Mouse (Mus musculus) cerebral cortex, adult 2 months (tissue): Measurements from ENCODE around the gene Rhox1.

Source experiments
- WGBS: fragments of 180-500 bp; shearing (Covaris S2); methylation state at CpG from one replicate; pipeline ENCODE4 v1.1.7; 2018; 5-methylcytosine and 5-hydroxymethylcytosine counted together

Gene Rhox1

DNA sequence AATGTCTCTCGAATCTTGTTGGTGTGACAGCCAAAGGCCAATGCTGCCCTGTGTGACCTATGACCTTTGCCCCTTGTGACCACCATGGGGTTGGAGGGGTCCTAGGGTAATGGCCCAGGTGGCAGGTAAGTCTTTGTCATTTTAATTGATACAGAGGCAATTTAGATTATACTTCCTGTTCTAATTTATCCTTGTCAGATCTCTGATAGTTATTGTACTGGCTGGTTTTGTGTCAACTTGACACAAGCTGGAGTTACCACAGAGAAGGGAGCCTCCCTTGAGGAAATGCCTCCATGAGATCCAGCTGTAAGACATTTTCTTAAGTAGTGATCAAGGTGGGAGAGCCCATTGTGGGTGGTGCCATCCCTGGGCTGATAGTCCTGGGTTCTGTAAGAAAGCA lies at the start of gene Rhox1:
Rhox1 (minus strand) TSS at position 101 of the 400 bp plus-strand sequence.
- WGBS = 64% methylated on average over 1 of the region's 1 CpGs

DNA sequence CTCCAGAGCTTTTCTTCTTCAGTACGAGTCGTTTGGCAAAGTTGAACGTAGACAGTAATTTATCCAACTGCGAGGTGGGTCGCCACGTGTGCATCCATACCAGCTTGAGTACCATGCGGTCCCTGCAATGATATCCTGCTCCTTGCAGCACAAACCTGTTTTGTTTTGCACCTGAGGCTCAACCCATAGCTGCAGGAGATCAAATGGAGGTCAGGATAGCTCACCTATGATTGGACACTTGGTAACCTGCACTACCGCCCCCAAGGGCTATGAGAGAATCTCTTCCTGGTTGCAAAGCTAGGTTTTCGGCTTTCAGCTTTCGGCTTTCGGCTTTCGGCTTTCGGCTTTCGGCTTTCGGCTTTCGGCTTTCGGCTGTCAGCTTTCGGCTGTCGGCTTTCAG lies 43.0 kb upstream of the Rhox1 start, which contains the start of gene Rhox4a:
Rhox4a (plus strand) TSS at position 301 of the 400 bp plus-strand sequence.
- 97% methylated on average over 11 of the region's 19 CpGs for WGBS

DNA sequence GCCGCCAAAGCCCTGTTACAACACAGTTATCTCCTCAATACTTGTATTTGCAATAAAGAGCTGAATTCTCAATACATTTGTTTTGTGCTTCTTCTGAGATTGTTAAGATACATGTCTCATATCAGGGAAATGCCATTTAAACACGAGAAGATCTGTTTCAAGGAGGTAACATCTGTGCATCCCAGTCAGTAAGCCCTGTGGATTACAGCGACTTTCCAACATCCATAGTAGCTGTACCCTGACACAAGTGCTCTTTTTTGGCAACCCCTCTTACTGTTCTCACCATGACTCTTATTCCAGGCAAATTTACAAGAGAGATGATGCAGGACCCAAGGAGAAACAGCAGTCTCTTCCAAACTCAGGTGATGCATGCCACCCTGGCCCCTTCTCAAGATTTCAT lies 27.6 kb upstream of the Rhox1 start, which contains the start of gene Rhox3a:
Rhox3a (plus strand) TSS at position 301 of the 400 bp plus-strand sequence.
- 100% methylated on average over 1 of the region's 3 CpGs for WGBS

DNA sequence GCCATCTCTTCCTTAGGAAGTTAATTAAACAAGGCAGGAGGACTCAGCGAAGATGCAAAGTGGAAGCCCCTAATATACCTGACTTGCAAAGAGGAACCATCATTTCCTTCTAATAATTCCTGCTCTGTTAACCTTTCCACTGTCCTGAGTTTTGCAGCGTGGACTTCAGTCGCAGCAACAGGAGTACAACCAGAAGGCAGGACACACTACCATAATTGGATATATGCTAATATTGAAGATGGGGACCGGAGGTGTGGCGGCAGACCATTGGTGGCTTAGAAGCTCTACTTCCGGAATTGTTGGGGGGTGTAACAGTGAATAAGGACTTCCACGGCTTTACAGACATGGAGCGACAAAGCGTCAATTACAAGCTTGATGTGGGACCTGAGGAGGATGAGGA lies 22.6 kb upstream of the Rhox1 start, which contains the start of gene Rhox2a:
Rhox2a (plus strand) TSS at position 301 of the 400 bp plus-strand sequence.
- WGBS = 92% methylated on average over 2 of the region's 9 CpGs

DNA sequence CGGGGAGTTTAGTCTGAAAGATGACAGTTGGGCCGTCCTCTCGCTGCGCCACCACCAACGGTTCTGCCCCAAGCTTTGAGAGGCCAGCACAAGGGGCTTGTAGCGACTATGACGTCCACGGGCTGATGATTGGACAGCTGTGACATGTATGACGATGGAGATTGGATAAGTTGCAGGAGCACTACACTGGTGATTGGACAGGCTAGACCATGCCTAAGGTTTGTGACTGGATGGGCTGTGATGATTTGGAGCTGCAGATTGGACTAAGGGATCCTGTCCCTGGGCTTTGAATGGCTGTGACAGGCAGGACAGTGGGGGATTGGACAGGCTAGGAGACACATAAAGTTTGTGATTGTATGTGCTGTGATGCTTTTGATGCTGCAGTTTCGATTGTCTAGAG lies 11.1 kb downstream of the Rhox1 start, which contains the start of gene Gm9:
Gm9 (minus strand) TSS at position 101 of the 400 bp plus-strand sequence.
- 89% methylated on average over 10 of the region's 10 CpGs for WGBS

DNA sequence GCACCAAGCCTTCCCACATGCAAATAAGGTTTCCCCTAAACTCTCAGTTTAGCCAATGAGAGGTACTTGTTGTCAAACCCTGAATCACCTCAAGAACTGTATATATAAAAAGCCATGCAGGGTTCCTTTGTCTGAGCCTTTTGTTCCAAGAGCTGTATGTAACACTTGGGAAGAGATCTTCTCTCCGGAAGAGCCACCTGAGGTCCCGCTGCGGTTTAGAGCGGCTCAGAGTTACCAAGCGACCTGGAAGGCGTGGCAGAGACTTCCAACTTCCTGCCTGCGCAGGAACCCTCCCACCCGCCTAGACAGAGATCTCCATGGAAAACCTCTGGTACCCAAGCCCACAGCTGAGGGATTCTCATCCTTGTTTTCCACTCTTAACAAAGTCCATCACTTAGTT lies 23.4 kb downstream of the Rhox1 start:
- 68% methylated on average over 8 of the region's 8 CpGs for WGBS

DNA sequence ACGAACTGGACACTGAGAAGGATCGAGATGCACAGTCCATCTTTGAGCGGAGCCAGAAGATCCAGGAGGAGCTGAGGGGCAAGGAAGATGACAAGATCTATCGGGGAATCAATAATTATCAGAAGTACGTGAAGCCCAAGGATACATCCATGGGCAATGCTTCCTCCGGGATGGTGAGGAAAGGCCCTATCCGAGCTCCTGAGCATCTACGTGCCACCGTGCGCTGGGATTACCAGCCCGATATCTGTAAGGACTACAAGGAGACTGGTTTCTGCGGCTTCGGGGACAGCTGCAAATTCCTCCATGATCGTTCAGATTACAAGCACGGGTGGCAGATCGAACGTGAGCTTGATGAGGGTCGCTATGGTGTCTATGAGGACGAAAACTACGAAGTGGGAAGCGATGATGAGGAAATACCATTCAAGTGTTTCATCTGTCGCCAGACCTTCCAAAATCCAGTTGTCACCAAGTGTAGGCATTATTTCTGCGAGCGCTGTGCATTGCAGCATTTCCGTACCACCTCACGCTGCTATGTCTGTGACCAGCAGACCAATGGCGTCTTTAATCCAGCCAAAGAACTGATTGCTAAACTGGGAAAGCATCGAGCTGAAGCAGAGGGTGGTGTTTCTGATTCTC lies 30.2 kb downstream of the Rhox1 start:
- WGBS = 9% methylated on average over 28 of the region's 28 CpGs

DNA sequence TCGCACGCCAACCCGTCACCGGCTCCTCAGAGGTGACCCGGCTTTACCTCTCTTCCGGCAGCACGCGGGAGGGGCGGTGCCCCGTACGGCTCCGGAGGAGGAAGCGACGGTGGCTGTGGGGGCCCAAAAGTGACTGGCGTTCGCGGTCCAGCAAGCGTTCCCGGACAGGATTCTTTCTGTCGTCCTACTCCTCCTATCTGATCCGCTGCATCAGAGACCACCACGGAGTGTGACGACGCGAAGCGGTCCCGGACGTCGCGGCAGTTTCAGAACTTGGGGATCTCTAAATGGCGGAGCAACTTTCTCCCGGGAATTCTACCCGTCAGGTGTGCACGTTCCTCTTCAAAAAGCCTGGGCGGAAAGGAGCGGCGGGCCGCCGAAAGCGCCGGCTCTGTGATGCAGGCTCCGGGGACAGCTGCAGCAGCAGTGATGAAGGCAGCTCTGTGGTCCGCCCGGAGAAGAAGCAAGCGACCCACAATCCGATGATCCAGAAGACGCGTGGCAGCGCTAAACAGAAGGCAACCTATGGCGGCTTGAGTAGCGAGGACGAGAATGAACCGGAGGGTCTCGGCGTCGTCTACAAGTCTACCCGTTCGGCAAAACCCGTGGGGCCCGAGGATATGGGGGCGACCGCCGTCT lies 30.8 kb downstream of the Rhox1 start, which contains the start of the genes Ndufa1 and Rnf113a1:
Ndufa1 (minus strand) TSS at position 59 of the 639 bp plus-strand sequence.
Rnf113a1 (plus strand) TSS at position 141 of the 639 bp plus-strand sequence.
- WGBS = 6% methylated on average over 63 of the region's 63 CpGs

DNA sequence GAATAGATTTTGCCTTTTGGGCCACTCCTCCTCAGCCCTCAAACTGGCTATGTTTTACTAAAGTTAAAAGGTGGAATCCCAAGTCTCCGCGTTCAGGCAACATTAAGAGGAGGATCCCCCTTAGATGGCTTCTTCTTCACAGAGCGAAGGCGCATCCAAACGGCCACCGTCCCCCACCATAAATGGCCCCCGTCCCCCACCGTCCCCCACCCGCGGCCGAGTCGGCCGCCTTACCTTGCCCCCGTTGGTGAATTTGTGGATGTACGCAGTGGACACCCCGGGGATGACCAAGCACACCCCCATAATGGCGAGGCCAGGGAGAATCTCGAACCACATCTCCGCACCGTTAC lies 31.3 kb downstream of the Rhox1 start:
- WGBS = 7% methylated on average over 20 of the region's 20 CpGs

DNA sequence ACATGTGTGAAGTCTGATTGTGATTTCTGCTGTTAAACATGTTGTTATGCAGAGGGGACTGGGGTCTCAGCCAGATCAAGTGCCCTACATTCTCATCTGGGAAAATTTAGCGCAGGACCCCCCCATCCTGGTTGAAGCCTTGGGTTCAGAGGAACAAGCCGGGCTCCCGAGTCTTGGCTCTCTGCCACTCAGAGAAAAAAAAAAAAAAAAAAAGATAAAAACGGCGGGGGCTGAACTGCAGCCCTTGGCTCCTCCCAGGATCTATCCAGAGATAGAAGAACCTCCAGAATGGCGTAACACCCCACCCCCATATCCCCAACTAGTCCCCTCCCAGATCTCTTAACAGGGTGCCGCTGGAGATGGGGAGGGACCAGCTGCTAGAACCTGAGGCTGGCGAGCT lies 37.7 kb downstream of the Rhox1 start:
- WGBS = 29% methylated on average over 5 of the region's 8 CpGs

DNA sequence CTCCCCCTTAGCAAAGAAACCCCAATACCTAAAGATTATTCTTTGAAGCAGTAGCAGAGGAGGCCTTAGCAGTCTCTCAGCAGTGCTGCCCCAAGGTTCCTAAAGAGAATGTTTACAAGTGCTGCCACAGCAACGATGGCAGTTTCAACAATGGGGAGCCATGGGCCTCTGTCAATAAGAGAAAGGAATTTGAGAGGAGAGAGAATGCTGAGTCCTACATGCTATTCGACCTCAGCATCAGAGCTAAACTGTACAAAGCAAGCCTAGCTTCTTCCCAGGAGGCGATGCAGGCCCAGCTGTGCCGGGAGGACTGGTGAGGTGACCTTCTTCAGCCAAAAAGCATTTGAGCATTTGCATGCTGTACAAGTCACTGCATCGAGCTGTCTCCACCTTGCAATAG lies 53.3 kb downstream of the Rhox1 start, which contains the start of gene Akap14:
Akap14 (minus strand) TSS at position 101 of the 400 bp plus-strand sequence.
- WGBS = 58% methylated on average over 5 of the region's 5 CpGs

DNA sequence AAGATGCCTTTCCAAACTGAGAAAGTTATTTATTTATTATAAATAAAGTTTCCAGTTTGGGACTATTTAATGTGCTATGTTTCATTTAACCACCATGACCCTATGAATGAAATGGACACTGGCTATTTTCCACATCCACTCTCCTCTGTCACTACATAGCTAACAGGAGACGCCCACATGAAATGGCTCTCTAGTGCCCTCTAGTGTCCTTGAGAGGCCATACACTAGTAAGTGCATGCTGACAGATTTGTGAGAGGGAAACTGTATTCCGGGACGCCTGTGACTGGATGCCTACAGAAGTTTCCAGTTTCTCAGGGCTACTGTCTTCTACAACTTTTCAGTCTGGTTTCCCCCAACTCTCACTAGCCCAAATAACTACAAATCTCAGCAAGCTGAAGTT lies 55.0 kb downstream of the Rhox1 start:
- 25% methylated on average over 3 of the region's 3 CpGs for WGBS
